8 mouse cellular contexts compared by ENCODE assay signal in genomic region chr13:107073039-107073620, GRCm38 (mm10). TPM values are rescaled to one million over a fixed set of nuclear protein-coding genes. Genes with fewer than 3 reads are reported as not detected.
DNase-seq lines count a peak whose midpoint lies in the region; ATAC-seq and TF ChIP-seq lines count a peak whose summit lies in the region.

No protein-coding gene starts in this region.

- H3K4me3 ChIP-seq in kidney, postnatal 0 days (replicated peaks; ENCODE audit: low read depth, low read length): peak overlapping the region; percentile 25
- H3K4me3 ChIP-seq in heart, embryonic 13.5 days: peak overlapping the region; percentile 49
- H3K4me3 ChIP-seq in midbrain, embryonic 15.5 days: peak overlapping the region; percentile 37

- H3K36me3 ChIP-seq in kidney, postnatal 0 days (ENCODE audit: insufficient read depth, low read length): no peaks in the 10 kb centered on the region
- H3K36me3 ChIP-seq in heart, embryonic 13.5 days: no peaks in the 10 kb centered on the region
- H3K36me3 ChIP-seq in midbrain, embryonic 15.5 days (replicated peaks): no peaks in the 10 kb centered on the region

- peak overlapping the region; percentile 53 for H3K4me2 ChIP-seq in kidney, postnatal 0 days (ENCODE audit: low read length)
- peak overlapping the region; percentile 77 for H3K4me2 ChIP-seq in heart, embryonic 13.5 days
- H3K4me2 ChIP-seq in midbrain, embryonic 15.5 days: peak overlapping the region; percentile 62

- no peak; the same call in 1 of the 2 replicates for ATAC-seq in kidney, postnatal 0 days (replicated peaks; ENCODE audit: low FRiP score, low read depth)
- no peak; the same call in 1 of the 2 replicates for ATAC-seq in heart, embryonic 13.5 days (ENCODE audit: extremely low read depth, insufficient number of reproducible peaks, low FRiP score, low TSS enrichment)
- peak; percentile 89 for ATAC-seq in midbrain, embryonic 15.5 days (replicated peaks)

- H3K27ac ChIP-seq in kidney, postnatal 0 days: no peak overlapping the region
- H3K27ac ChIP-seq in heart, embryonic 13.5 days (replicated peaks): peak overlapping the region; percentile 48
- peak overlapping the region; percentile 74 for H3K27ac ChIP-seq in midbrain, embryonic 15.5 days

- no peak for TF ChIP-seq CTCF in kidney, postnatal 0 days (IDR thresholded peaks at IDR 0.05; ENCODE audit: low read depth)

- peak overlapping the region; percentile 31; the same call in 1 of the 2 replicates for H3K9ac ChIP-seq in kidney, postnatal 0 days (ENCODE audit: low read depth, low read length)
- H3K9ac ChIP-seq in heart, embryonic 13.5 days: peak overlapping the region; percentile 76
- H3K9ac ChIP-seq in midbrain, embryonic 15.5 days: peak overlapping the region; percentile 18

- 6% methylated on average over 14 of the region's 14 CpGs for WGBS in kidney, postnatal 0 days
- 7% methylated on average over 14 of the region's 14 CpGs for WGBS in heart, embryonic 13.5 days
- WGBS in midbrain, embryonic 15.5 days: under 1% methylated on average over 14 of the region's 14 CpGs

- H3K9me3 ChIP-seq in kidney, postnatal 0 days (replicated peaks; ENCODE audit: low read length): no peaks in the 10 kb centered on the region
- H3K9me3 ChIP-seq in heart, embryonic 13.5 days: no peaks in the 10 kb centered on the region
- no peaks in the 10 kb centered on the region for H3K9me3 ChIP-seq in midbrain, embryonic 15.5 days

- DNase-seq in kidney, postnatal 0 days (ENCODE audit: low spot score): peak; percentile 38
- DNase-seq in kidney, postnatal 25 days: no peak
- DNase-seq in cerebellum, postnatal 25 days: peak; percentile 31 to 45
- DNase-seq in left cerebral cortex, adult 18-20 months (ENCODE audit: low spot score in 2 of 2): peak; percentile 10 to 44
- DNase-seq in spleen, postnatal 36 days (ENCODE audit: low spot score in 2 of 2): no peak
- DNase-seq in thymus, postnatal 0 days (ENCODE audit: low spot score): no peak

- no peaks in the 10 kb centered on the region for H3K27me3 ChIP-seq in kidney, postnatal 0 days (ENCODE audit: insufficient read depth, low read length)
- H3K27me3 ChIP-seq in heart, embryonic 13.5 days (replicated peaks): no peaks in the 10 kb centered on the region; the same call in 1 of the 2 replicates
- no peaks in the 10 kb centered on the region for H3K27me3 ChIP-seq in midbrain, embryonic 15.5 days (replicated peaks)

- H3K4me1 ChIP-seq in kidney, postnatal 0 days (replicated peaks; ENCODE audit: insufficient read depth, low read length): no peaks in the 10 kb centered on the region
- H3K4me1 ChIP-seq in heart, embryonic 13.5 days: peaks cover 15% of the 10 kb centered on the region
- peaks cover 17% of the 10 kb centered on the region for H3K4me1 ChIP-seq in midbrain, embryonic 15.5 days

RNA-seq across cellular contexts. Expression of gene Kif2a, which starts 51.2 kb away (rescaled TPM):
- 17.9 and 25.8 TPM in 2 replicates for polyA plus RNA-seq in kidney, postnatal 0 days (2015; fragmentation: Nextera tagmentation; extraction: Ambion mirVana)
- polyA plus RNA-seq in heart, embryonic 13.5 days (2015; fragmentation: Nextera tagmentation; extraction: Ambion mirVana): 10.1 and 13.2 TPM in 2 replicates
- total RNA-seq in left cerebral cortex, adult 18-20 months (2021): 100 to 1,000 TPM; 100 to 106 TPM
- 67.5 and 68.4 TPM in 2 replicates for polyA plus RNA-seq in midbrain, embryonic 15.5 days (2015; fragmentation: Nextera tagmentation; extraction: Ambion mirVana)
- polyA plus RNA-seq in thymus, postnatal 0 days (2015; fragmentation: Nextera tagmentation; extraction: Ambion mirVana): 26.9 and 35.4 TPM in 2 replicates

Comparison
In these comparisons a context has a peak if more than half of its experiments do, and no peak if none do; other contexts are left out.
1. DNase-seq: peak in kidney, postnatal 0 days (single experiment), cerebellum, postnatal 25 days (2 of 2) and left cerebral cortex, adult 18-20 months (2 of 2); none in kidney, postnatal 25 days (0 of 2), spleen, postnatal 36 days (0 of 2) and thymus, postnatal 0 days (single experiment).
2. H3K9ac ChIP-seq: peak in every context shown above with its lines; median percentile 76 in heart, embryonic 13.5 days; 31 in kidney, postnatal 0 days; 18 in midbrain, embryonic 15.5 days.
3. Peak in every context shown above with its lines, with median percentiles within 50 percentile points of each other: H3K4me2 ChIP-seq and H3K4me3 ChIP-seq.